Mouse (Mus musculus): ENCODE data around the gene Olfr156. TPM values are rescaled to one million over a fixed set of nuclear protein-coding genes. Genes with fewer than 3 reads are reported as not detected.

Olfr156 gene
- polyA plus RNA-seq (2012; ENCODE audit: insufficient read depth, insufficient read length, low replicate concordance, missing spikeins): not detected in 2 replicates

DNA sequence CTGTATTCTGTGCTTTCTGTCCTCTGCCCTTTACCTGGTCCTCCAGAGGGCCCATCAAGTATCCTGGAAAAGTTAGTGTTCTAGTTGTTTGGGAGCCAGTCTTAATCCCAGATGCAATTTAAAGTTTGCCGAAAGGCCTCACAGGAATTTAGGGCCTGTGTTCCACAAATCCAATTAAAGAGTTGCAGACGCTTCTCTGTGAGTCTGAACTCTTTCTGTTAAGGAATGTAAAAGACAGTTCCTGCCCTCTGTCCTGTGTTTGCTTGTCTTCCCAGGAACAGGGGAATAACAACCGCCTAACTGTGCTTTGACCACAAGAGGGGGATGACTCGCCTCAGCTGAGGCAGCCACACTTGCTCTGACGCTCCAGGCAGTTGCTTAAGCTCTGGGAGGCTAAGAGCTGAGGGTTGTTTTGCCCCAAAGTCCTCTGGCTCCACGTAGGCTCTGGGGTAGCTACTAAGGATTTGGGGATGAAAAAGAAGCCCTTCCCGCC is at the start of gene Olfr156:
TSS of gene Olfr156 (minus strand) at position 51 of the 493 bp plus-strand sequence.
- WGBS: 33% methylated on average over 7 of the region's 7 CpGs
- no peak within 1 kb of the TSS for H3K4me3 ChIP-seq (ENCODE audit: insufficient read depth, low read depth, low read length)
- H3K4me1 ChIP-seq (ENCODE audit: control insufficient read depth, insufficient read depth, low read length): no peaks in the 10 kb centered on the region
- no peak within 1 kb of the TSS for H3K27ac ChIP-seq (ENCODE audit: insufficient read depth, low read depth, low read length)
- 0 out of 2 replicates have a peak, but pooled peaks have one; percentile 23 for TF ChIP-seq CTCF (IDR thresholded peaks at IDR 0.05; ENCODE audit: insufficient read depth, low read depth, low read length)
- TF ChIP-seq POLR2A (IDR thresholded peaks at IDR 0.05; ENCODE audit: insufficient read depth, low read depth, low read length): no peak

DNA sequence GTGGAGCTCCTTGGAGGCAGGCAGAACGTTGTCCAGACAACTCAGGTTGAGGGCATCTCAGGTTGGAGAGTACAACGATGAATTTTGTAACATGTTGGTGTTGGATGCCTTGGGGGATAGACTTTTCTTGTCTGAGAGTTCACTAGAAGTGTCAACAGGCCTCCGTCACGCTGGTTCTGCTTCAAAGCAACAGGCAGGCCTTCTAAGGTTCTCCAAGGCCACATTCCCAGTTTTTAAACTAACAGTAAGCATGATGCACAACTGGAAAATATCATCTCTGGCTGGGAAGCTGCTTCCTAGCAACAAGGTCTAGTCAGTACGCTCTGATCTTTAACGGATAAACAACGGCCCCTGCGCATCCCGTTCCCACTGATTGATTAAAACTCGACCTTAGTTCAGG is 46.1 kb upstream of the Olfr156 start:
- H3K27ac ChIP-seq (ENCODE audit: insufficient read depth, low read depth, low read length): no peak overlapping the region
- 92% methylated on average over 10 of the region's 10 CpGs for WGBS

DNA sequence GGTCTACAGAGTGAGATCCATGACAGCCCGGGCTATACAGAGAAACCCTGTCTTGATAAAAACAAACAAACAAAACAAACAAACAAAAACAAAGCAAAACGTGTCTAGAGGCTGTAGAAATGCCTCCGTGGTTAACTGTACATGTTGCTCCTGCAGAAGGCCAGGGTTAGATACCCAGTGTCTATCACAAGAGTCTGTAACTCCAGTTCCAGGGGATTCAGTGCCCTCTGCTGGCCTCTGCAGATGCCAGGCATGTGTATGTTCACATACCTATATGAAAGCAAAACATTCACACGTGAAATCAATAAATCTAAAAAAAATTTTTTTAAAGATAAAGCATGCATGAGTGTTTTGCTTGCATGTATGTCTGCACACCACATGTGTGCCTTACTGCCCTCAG is 39.6 kb upstream of the Olfr156 start:
- Histone ChIP-seq H3K4me3 (ENCODE audit: insufficient read depth, low read depth, low read length) (no peak overlapping the region), H3K4me1 (ENCODE audit: control insufficient read depth, insufficient read depth, low read length) (no peaks in the 10 kb centered on the region), H3K27ac (ENCODE audit: insufficient read depth, low read depth, low read length) (no peak overlapping the region)
- 70% methylated on average over 4 of the region's 4 CpGs for WGBS
- no peak for TF ChIP-seq CTCF (IDR thresholded peaks at IDR 0.05; ENCODE audit: insufficient read depth, low read depth, low read length)
- no peak for TF ChIP-seq POLR2A (IDR thresholded peaks at IDR 0.05; ENCODE audit: insufficient read depth, low read depth, low read length)

More for the DNA sequence above, 46.1 kb upstream of the Olfr156 start:
- no peak overlapping the region for H3K4me3 ChIP-seq (ENCODE audit: insufficient read depth, low read depth, low read length)
- no peaks in the 10 kb centered on the region for H3K4me1 ChIP-seq (ENCODE audit: control insufficient read depth, insufficient read depth, low read length)
- no peak for TF ChIP-seq CTCF (IDR thresholded peaks at IDR 0.05; ENCODE audit: insufficient read depth, low read depth, low read length)
- TF ChIP-seq POLR2A (IDR thresholded peaks at IDR 0.05; ENCODE audit: insufficient read depth, low read depth, low read length): no peak

DNA sequence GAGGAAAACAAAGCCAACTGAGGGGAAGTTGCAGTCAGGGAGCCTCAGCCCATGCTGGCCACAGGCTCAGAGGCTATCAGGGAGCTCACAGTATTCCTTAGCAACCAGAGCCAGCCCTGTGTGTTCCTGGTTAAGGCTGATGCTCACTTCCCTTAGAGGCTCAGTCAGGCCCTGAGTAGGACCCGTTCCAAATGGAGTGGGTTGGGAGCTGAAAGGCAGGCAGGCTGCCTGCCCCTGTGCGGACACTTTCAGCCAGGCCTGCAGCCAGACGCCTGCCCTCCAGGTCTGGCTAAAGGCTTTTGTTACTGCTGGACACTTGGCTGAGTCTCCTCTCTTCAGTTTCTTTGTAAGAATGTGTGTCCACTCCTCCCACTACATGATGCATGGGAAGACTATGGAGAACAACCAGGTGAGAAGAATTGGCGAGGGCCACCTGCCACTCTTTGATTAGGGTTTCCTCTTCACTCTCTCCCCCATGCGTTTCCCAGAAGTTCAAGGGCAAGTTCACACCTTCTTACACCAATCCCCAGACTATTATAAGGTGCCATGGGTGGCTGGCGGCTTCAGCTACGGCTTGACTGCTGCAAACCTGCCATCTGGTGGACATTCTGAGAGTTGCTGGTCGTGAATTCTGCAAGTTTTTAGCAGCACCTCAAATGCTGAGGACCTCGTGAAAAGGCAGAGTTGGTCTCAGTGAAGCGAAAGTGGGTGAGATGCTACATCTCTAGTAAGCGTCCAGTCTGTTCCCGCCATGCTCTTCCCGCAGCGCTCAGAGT is 37.2 kb upstream of the Olfr156 start:
- WGBS: 10% methylated on average over 14 of the region's 14 CpGs
- Histone ChIP-seq H3K27ac (ENCODE audit: insufficient read depth, low read depth, low read length) (no peak overlapping the region), H3K4me1 (ENCODE audit: control insufficient read depth, insufficient read depth, low read length) (no peaks in the 10 kb centered on the region), H3K4me3 (ENCODE audit: insufficient read depth, low read depth, low read length) (no peak overlapping the region)
- no peak for TF ChIP-seq POLR2A (IDR thresholded peaks at IDR 0.05; ENCODE audit: insufficient read depth, low read depth, low read length)
- TF ChIP-seq CTCF (IDR thresholded peaks at IDR 0.05; ENCODE audit: insufficient read depth, low read depth, low read length): peak; percentile 66

DNA sequence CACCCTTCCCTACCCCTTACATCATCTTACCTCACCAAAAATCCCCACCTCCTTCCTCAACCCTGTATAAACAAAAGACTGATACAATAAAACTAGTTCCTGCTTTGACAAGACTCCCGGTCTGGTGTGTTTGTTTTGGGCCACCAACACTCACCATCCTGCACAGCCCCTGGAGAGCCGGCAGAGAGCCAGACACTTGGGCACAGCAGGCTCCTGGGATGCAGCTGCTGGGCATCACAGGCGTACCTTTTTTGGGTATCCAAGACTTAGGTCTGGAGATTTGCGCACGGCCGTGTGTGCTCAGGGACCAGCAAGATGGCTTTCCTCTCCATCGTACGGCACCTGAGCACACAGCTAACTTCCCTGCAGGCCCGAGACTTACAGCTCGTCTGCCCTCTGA is 36.2 kb upstream of the Olfr156 start:
- 88% methylated on average over 10 of the region's 10 CpGs for WGBS
- Histone ChIP-seq H3K27ac (ENCODE audit: insufficient read depth, low read depth, low read length) (no peak overlapping the region), H3K4me1 (ENCODE audit: control insufficient read depth, insufficient read depth, low read length) (no peaks in the 10 kb centered on the region), H3K4me3 (ENCODE audit: insufficient read depth, low read depth, low read length) (no peak overlapping the region)
- TF ChIP-seq CTCF (IDR thresholded peaks at IDR 0.05; ENCODE audit: insufficient read depth, low read depth, low read length) (no peak), POLR2A (IDR thresholded peaks at IDR 0.05; ENCODE audit: insufficient read depth, low read depth, low read length) (no peak)

DNA sequence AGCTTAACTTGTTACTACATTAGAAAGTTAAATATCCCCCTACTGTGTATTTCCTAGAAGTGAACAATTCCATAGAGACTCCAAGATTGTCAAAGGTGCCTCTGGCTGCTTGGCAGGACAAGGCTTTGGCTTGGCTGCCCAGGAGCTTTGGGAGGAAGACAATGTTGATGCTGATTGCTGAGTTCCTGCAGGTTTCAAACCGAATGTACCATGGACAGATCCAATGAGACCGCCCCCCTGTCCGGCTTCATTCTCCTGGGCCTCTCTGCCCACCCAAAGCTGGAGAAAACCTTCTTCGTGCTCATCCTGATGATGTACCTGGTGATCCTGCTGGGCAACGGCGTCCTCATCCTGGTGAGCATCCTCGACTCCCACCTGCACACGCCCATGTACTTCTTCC is 30.4 kb upstream of the Olfr156 start:
- no peak for TF ChIP-seq POLR2A (IDR thresholded peaks at IDR 0.05; ENCODE audit: insufficient read depth, low read depth, low read length)
- no peak for TF ChIP-seq CTCF (IDR thresholded peaks at IDR 0.05; ENCODE audit: insufficient read depth, low read depth, low read length)
- Histone ChIP-seq H3K4me1 (ENCODE audit: control insufficient read depth, insufficient read depth, low read length) (no peaks in the 10 kb centered on the region), H3K4me3 (ENCODE audit: insufficient read depth, low read depth, low read length) (no peak overlapping the region), H3K27ac (ENCODE audit: insufficient read depth, low read depth, low read length) (no peak overlapping the region)
- 82% methylated on average over 8 of the region's 8 CpGs for WGBS

DNA sequence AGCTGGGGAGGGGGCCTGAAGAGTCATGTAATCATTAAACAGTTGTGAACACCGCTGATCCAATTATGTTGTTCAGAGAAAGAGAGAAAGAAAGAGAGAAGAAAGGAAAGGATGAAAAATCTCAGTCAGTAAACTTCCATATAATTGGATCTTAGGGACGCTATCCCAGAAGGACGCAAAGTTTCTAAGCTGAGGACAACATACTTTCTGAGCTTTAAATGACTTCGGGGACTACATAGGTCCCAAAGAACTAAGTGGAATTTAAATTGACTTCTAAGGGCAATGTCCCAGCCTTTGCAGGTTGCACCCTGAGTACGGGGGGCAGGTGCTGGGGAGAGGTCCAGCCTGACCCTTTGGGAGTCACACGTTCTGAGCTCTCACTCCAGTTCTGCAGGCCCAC is 27.6 kb upstream of the Olfr156 start, which contains the start of gene Olfr155:
TSS of gene Olfr155 (plus strand) at position 301 of the 400 bp plus-strand sequence.
- Histone ChIP-seq H3K27ac (ENCODE audit: insufficient read depth, low read depth, low read length) (no peak within 1 kb of the TSS), H3K4me1 (ENCODE audit: control insufficient read depth, insufficient read depth, low read length) (peaks cover 2% of the 10 kb centered on the region; the same call in 1 of the 2 replicates), H3K4me3 (ENCODE audit: insufficient read depth, low read depth, low read length) (no peak within 1 kb of the TSS)
- TF ChIP-seq POLR2A (IDR thresholded peaks at IDR 0.05; ENCODE audit: insufficient read depth, low read depth, low read length): no peak
- no peak for TF ChIP-seq CTCF (IDR thresholded peaks at IDR 0.05; ENCODE audit: insufficient read depth, low read depth, low read length)
- WGBS: 89% methylated on average over 6 of the region's 6 CpGs

DNA sequence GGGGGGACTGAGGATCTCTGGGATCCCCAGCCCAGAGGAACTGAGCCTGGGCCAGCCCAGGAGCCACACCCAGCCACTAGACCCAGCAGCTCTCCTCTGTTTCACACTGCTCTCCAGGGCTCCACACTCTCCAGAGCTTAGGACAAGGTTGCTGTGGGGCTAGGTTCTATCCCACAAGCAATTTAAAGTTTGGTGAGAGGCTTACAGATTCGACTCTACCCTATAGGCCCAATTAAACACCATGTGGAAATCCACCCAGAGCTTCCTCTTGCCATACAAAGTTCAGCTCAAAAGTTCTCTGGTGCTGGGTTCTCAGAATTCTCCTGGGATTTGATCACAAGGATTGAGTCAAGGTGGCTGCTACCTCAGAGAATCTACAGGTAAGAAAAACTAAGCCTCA is 16.4 kb upstream of the Olfr156 start, which contains the start of gene Olfr157:
TSS of gene Olfr157 (minus strand) at position 101 of the 400 bp plus-strand sequence.
- H3K4me1 ChIP-seq (ENCODE audit: control insufficient read depth, insufficient read depth, low read length): no peaks in the 10 kb centered on the region
- no peak for TF ChIP-seq CTCF (IDR thresholded peaks at IDR 0.05; ENCODE audit: insufficient read depth, low read depth, low read length)
- no peak for TF ChIP-seq POLR2A (IDR thresholded peaks at IDR 0.05; ENCODE audit: insufficient read depth, low read depth, low read length)
- H3K4me3 ChIP-seq (ENCODE audit: insufficient read depth, low read depth, low read length): no peak within 1 kb of the TSS
- no peak within 1 kb of the TSS for H3K27ac ChIP-seq (ENCODE audit: insufficient read depth, low read depth, low read length)
- 57% methylated on average over 1 of the region's 1 CpGs for WGBS

DNA sequence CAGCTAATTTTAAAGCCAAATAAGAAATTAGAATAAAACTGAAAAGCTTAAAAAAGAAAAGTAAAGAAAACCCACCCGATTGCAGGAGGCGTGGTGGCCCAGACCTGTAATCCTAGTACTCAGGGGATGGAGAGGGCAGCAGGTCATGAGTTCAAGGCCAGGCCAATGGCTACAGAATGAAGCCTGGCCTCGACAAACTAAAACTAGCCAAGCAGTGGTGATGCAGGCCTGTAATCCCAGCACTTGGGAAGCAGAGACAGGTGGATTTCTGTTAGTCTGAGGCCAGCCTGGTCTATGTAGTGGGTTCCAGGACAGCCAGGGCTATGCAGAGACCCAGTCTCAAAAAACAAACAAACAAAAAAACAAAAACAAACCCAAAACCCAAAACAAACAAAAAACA is 14.6 kb upstream of the Olfr156 start:
- 84% methylated on average over 3 of the region's 3 CpGs for WGBS
- TF ChIP-seq POLR2A (IDR thresholded peaks at IDR 0.05; ENCODE audit: insufficient read depth, low read depth, low read length) (no peak), CTCF (IDR thresholded peaks at IDR 0.05; ENCODE audit: insufficient read depth, low read depth, low read length) (no peak)
- Histone ChIP-seq H3K4me3 (ENCODE audit: insufficient read depth, low read depth, low read length) (no peak overlapping the region), H3K27ac (ENCODE audit: insufficient read depth, low read depth, low read length) (no peak overlapping the region), H3K4me1 (ENCODE audit: control insufficient read depth, insufficient read depth, low read length) (no peaks in the 10 kb centered on the region)
